Mouse (Mus musculus) CH12.LX (cell line): ENCODE data around the gene Elovl2. TPM values are rescaled to one million over a fixed set of nuclear protein-coding genes. Genes with fewer than 3 reads are reported as not detected.
"Not testable (repeated sequence)": the region's sequence is repeated elsewhere in the genome, so short reads cannot be mapped to it uniquely, and the experiment has no call there.

ENCODE experiments used
- DNase-seq: peaks from one replicate; pipeline ENCODE4 v3.0.0-alpha.2; 2013; ENCODE audit errors: extremely low read depth
- H3K27ac ChIP-seq: 2 replicates; pipeline ENCODE4 v1.5.1; 2012; ENCODE audit warnings: low read depth, mild to moderate bottlenecking, control low read depth, moderate library complexity; ENCODE audit not compliant: insufficient read depth
- H3K27me3 ChIP-seq: replicated peaks from 2 replicates; pipeline ENCODE3; 2012; ENCODE audit warnings: inconsistent platforms
- H3K36me3 ChIP-seq, 2 experiments: replicated peaks in 1 of 2; 2 replicates each; pipeline versions ENCODE3 to v1.6.1; 2012; ENCODE audit warnings: inconsistent platforms in 1 of 2, low read length in 1 of 2, mild to moderate bottlenecking in 1 of 2, mixed read lengths in 1 of 2, moderate library complexity in 1 of 2; ENCODE audit not compliant: control insufficient read depth in 1 of 2, insufficient read depth in 1 of 2
- H3K4me1 ChIP-seq, 2 experiments: 2 replicates each; pipeline ENCODE4 v1.6.1; 2012; ENCODE audit warnings: inconsistent platforms in 1 of 2, moderate library complexity in 1 of 2; ENCODE audit not compliant: insufficient read depth in 2 of 2, control insufficient read depth in 1 of 2
- H3K4me2 ChIP-seq: 2 replicates; pipeline ENCODE4 v1.6.1; 2012; ENCODE audit warnings: low read depth, mild to moderate bottlenecking, control low read depth; ENCODE audit not compliant: poor library complexity, insufficient read depth, severe bottlenecking
- H3K4me3 ChIP-seq, 3 experiments: fragments of 150-350 bp in 1 of 3; sonication (generic) in 1 of 3; replicated peaks in 1 of 3; 2 replicates each; pipeline versions ENCODE3 to v1.5.1; 2011 to 2012; ENCODE audit warnings: low read depth in 2 of 3, low read length in 2 of 3, mild to moderate bottlenecking in 2 of 3, moderate library complexity in 2 of 3, control low read depth in 1 of 3, improper control_type of control experiment in 1 of 3, inconsistent platforms in 1 of 3, mixed read lengths in 1 of 3; ENCODE audit not compliant: poor library complexity in 1 of 3
- H3K79me2 ChIP-seq: replicated peaks from 2 replicates; pipeline ENCODE4 v1.6.1; 2012; ENCODE audit warnings: mild to moderate bottlenecking, moderate library complexity; ENCODE audit not compliant: control insufficient read depth, poor library complexity, insufficient read depth, severe bottlenecking; ENCODE audit errors: extremely low read depth
- H3K9ac ChIP-seq: 2 replicates; pipeline ENCODE4 v1.6.1; 2012; ENCODE audit warnings: low read depth, mild to moderate bottlenecking, control low read depth, moderate library complexity; ENCODE audit not compliant: insufficient read depth
- H3K9me3 ChIP-seq: replicated peaks from 2 replicates; pipeline ENCODE3; 2012; ENCODE audit warnings: low read length, inconsistent platforms, mixed read lengths
- CTCF ChIP-seq, 2 experiments: IDR thresholded peaks in 1 of 2; conservative IDR thresholded peaks in 1 of 2; 2 replicates each; pipeline ENCODE4 v1.5.1; 2011 to 2012; ENCODE audit warnings: low read depth in 2 of 2, low read length in 2 of 2, improper control_type of control experiment in 1 of 2, inconsistent platforms in 1 of 2, mild to moderate bottlenecking in 1 of 2, moderate library complexity in 1 of 2
- ELF1 ChIP-seq: IDR thresholded peaks from 2 replicates; pipeline ENCODE4 v1.6.1; 2014; ENCODE audit warnings: low read depth, mild to moderate bottlenecking, inconsistent platforms, low read length, improper control_type of control experiment
- ETS1 ChIP-seq: conservative IDR thresholded peaks from 2 replicates; pipeline ENCODE4 v1.6.1; 2012; ENCODE audit warnings: low read depth, mild to moderate bottlenecking, inconsistent platforms, low read length, improper control_type of control experiment, moderate library complexity
- GABPA ChIP-seq: IDR thresholded peaks from 2 replicates; pipeline ENCODE4 v1.6.1; 2012; ENCODE audit warnings: low read depth, low read length, improper control_type of control experiment, inconsistent platforms; ENCODE audit not compliant: insufficient replicate concordance
- JUND ChIP-seq: conservative IDR thresholded peaks from 2 replicates; pipeline ENCODE4 v1.6.1; 2011; ENCODE audit warnings: low read depth, low read length, improper control_type of control experiment
- KAT2A ChIP-seq: IDR thresholded peaks from 2 replicates; pipeline ENCODE4 v1.6.1; 2012; ENCODE audit warnings: low read length, improper control_type of control experiment, inconsistent platforms; ENCODE audit not compliant: insufficient replicate concordance
- MEF2A ChIP-seq: IDR thresholded peaks from 2 replicates; pipeline ENCODE4 v1.6.1; 2014; ENCODE audit warnings: low read depth, mild to moderate bottlenecking, inconsistent platforms, low read length, improper control_type of control experiment, borderline replicate concordance
- NELFE ChIP-seq: IDR thresholded peaks from 2 replicates; pipeline ENCODE4 v1.6.1; 2011; ENCODE audit warnings: low read depth, low read length, improper control_type of control experiment
- PAX5 ChIP-seq: IDR thresholded peaks from 2 replicates; pipeline ENCODE4 v1.6.1; 2012; ENCODE audit warnings: low read length, inconsistent platforms, mixed read lengths
- POLR2A ChIP-seq: IDR thresholded peaks from 2 replicates; pipeline ENCODE4 v1.6.1; 2011; ENCODE audit warnings: low read depth, mild to moderate bottlenecking, improper control_type of control experiment, low read length
- POLR2AphosphoS2 ChIP-seq: IDR thresholded peaks from 2 replicates; pipeline ENCODE4 v1.6.1; 2011; ENCODE audit warnings: low read depth, low read length, improper control_type of control experiment
- RAD21 ChIP-seq: IDR thresholded peaks from 2 replicates; pipeline ENCODE4 v1.6.1; 2011; ENCODE audit warnings: low read depth, mild to moderate bottlenecking, low read length, improper control_type of control experiment, moderate library complexity
- SMC3 ChIP-seq: IDR thresholded peaks from 2 replicates; pipeline ENCODE4 v1.6.1; 2011; ENCODE audit warnings: low read depth, low read length, improper control_type of control experiment
- TCF12 ChIP-seq: IDR thresholded peaks from 2 replicates; pipeline ENCODE4 v1.6.1; 2014; ENCODE audit warnings: low read depth, mild to moderate bottlenecking, inconsistent platforms, low read length, improper control_type of control experiment
- UBTF ChIP-seq: IDR thresholded peaks from 2 replicates; pipeline ENCODE4 v1.6.1; 2012; ENCODE audit warnings: low read depth, mild to moderate bottlenecking, inconsistent platforms, low read length, improper control_type of control experiment, moderate library complexity
- ZC3H11A ChIP-seq: IDR thresholded peaks from 2 replicates; pipeline ENCODE4 v1.6.1; 2012; ENCODE audit warnings: low read depth, mild to moderate bottlenecking, inconsistent platforms, low read length, improper control_type of control experiment
- ZNF384 ChIP-seq: IDR thresholded peaks from 2 replicates; pipeline ENCODE4 v1.6.1; 2012; ENCODE audit warnings: low read depth, low read length, improper control_type of control experiment, inconsistent platforms
- dilution Hi-C: fragments of 300-500 bp; cut with MboI; formaldehyde crosslinking; loops from 2 replicates; pipeline ENCODE4 v1.14.3; 2020; ENCODE audit warnings: low sequenced_read_pairs; ENCODE audit not compliant: extremely low pct_unique_long_range_greater_than_20kb, extremely low pct_ligation_motif_present
- in situ Hi-C: fragments of 300-500 bp; cut with MboI; formaldehyde crosslinking; loops from 3 replicates; pipeline ENCODE4 v1.14.3; 2019; ENCODE audit warnings: low sequenced_read_pairs, low pct_ligation_motif_present, low pct_unique_long_range_greater_than_20kb, mixed read lengths
- polyA plus RNA-seq: library from polyadenylated mRNA; unstranded; fragments of >175 nt; gene quantifications from 2 replicates; pipeline ENCODE4 v1.2.1, GENCODE M21; 2012; ENCODE audit warnings: low read depth; ENCODE audit not compliant: insufficient read length
- total RNA-seq, 2 experiments: library from RNA; depleted of rRNA; stranded (reverse); fragments of 300-350 nt in 1 of 2; fragments of >200 nt in 1 of 2; gene quantifications; 2 replicates each; pipeline ENCODE4 v1.2.3; 2012 to 2014

The Elovl2 gene
- total and polyA plus RNA-seq, 3 experiments: not detected

- Histone ChIP-seq H3K4me2 (no peak overlapping the region), H3K4me1 (peaks cover 8 to 28% of the 10 kb centered on the region in 2 experiments), H3K9me3 (peaks cover 6% of the 10 kb centered on the region), H3K27me3 (no peaks in the 10 kb centered on the region), H3K36me3 (peaks cover 0 to 12% of the 10 kb centered on the region in 2 experiments), H3K27ac (no peak overlapping the region), H3K4me3 (no peak overlapping the region), H3K79me2 (no peaks in the 10 kb centered on the region; the same call in 1 of the 2 replicates), H3K9ac (no peak overlapping the region)
- TF ChIP-seq MEF2A: no peak
- no peak for TF ChIP-seq GABPA
- no peak for DNase-seq
- dilution Hi-C loops: no loop called here
- in situ Hi-C loops: no loop called here
Observed at GRCm38 (mm10) chr13:41263304-41264006, 43.2 kb upstream of the Elovl2 start.

- H3K4me3 ChIP-seq, in situ Hi-C loops, DNase-seq, H3K27me3 ChIP-seq, H3K4me2 ChIP-seq, H3K9ac ChIP-seq, H3K79me2 ChIP-seq, H3K9me3 ChIP-seq, H3K27ac ChIP-seq, dilution Hi-C loops: not testable (repeated sequence)
- H3K4me1 ChIP-seq: peaks cover 8 to 24% of the 10 kb centered on the region in 2 experiments
- H3K36me3 ChIP-seq: peaks cover 0 to 13% of the 10 kb centered on the region in 2 experiments
Observed at GRCm38 (mm10) chr13:41261617-41262016, 41.4 kb upstream of the Elovl2 start.

- H3K4me2 ChIP-seq: no peak overlapping the region
- TF ChIP-seq ZNF384 (no peak), JUND (no peak), TCF12 (no peak), ZC3H11A (no peak), POLR2A (no peak), POLR2AphosphoS2 (no peak), ETS1 (no peak), NELFE (no peak), SMC3 (no peak), KAT2A (no peak), CTCF (conservative IDR thresholded peaks at IDR 0.05 in 1 of 2, IDR thresholded peaks at IDR 0.05 in 1 of 2; ENCODE audit: low read depth in 2 of 2, low read length in 2 of 2) (no peak), ELF1 (no peak), RAD21 (no peak), UBTF (no peak), PAX5 (no peak)
- H3K79me2 ChIP-seq: no peaks in the 10 kb centered on the region; the same call in 1 of the 2 replicates
- no peaks in the 10 kb centered on the region for H3K27me3 ChIP-seq
- no peak overlapping the region for H3K27ac ChIP-seq
- no peak overlapping the region for H3K9ac ChIP-seq
- H3K4me3 ChIP-seq: no peak overlapping the region
- no peaks in the 10 kb centered on the region for H3K9me3 ChIP-seq
- dilution Hi-C loops (no loop called here), in situ Hi-C loops (no loop called here)
- H3K4me1 ChIP-seq: peaks cover 8 to 24% of the 10 kb centered on the region in 2 experiments
- no peak for DNase-seq
- peaks cover 0 to 26% of the 10 kb centered on the region in 2 experiments for H3K36me3 ChIP-seq
Observed at GRCm38 (mm10) chr13:41257851-41258250, 37.6 kb upstream of the Elovl2 start.
